Mouse (Mus musculus) lung, postnatal 25 days (tissue): ENCODE measurements around the gene Rsl1.
A peak's percentile ranks its signal among the peaks of the same experiment; 100 is the strongest.
"Not testable (repeated sequence)": the region's sequence is repeated elsewhere in the genome, so short reads cannot be mapped to it uniquely, and the experiment has no call there.

Experiments used
- DNase-seq: peaks from one replicate; pipeline ENCODE4 v3.0.0; 2022; ENCODE audit warnings: low spot score

The Rsl1 gene

DNA sequence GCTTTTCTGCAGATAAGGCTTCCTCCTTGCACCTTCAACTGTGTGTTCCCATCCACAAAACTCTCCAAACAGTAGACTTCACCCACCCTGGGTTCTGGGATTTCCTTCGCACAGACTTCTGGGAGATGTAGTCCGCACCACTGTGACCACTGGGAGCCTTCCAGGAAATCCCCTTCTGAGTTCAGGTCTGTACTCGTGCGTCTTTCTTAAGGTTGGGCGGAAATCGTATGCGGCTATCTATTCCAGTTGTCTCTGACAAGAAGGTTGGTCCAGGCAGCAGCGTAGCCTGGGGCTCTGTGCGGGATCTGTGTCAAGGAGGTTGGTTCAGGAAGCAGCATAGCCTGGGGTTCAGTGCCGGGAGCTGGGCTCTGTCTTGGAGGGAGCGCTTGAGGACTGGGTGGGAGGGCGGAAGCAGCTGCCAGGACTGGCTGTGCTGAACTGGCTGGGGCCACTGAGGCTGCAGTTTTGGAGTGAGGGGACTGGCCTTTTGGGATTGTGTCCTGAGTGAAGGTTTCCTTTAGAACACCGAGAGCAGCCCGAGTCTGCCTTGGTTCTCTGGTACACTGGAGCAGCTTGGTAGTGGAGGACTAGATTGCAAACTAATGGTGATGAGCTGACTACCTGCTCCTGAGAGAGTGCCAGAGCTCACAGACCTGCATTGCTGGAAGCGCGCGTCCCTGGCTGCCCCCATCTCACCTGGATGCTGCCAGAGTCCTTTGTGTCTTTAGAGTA lies at the start of gene Rsl1:
Gene Rsl1 (plus strand): TSS at position 192 of the 732 bp plus-strand sequence.
- DNase-seq = peak; percentile 86

DNA sequence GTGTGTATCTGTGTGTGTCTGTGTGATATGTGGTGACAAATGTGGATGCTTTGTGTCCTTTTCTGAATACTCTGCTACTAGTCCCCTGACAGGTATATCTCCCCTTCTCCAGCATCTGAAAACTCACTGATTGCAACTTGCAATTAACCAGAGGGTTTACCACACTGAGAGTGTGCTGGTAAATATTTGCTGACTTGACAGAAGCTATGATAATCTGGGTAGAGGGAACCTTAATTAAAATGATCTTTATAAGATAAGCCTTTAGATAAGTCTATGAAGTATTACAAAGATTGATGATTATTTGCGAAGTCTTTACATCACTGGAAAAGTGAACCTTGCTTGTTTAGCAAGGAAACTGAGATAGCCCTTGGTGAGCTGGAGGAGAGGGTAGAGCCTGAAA lies 48.5 kb upstream of the Rsl1 start:
- no peak for DNase-seq

DNA sequence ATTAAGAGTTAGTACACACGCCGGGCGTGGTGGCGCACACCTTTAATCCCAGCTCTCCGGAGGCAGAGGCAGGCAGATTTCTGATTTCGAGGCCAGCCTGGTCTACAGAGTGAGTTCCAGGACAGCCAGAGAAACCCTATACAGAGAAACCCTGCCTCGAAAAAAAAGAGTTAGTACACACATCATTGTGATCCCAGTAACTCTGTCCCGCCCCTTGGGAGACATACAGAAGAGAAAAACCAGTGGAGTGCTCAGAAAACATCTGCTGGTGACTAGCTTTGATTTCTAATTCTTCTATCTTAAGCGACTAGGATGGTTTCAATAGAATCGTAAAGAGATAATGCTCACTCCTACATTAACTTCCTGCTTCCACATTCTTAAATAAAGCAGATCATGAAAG lies 45.5 kb upstream of the Rsl1 start:
- not testable (repeated sequence) for DNase-seq

DNA sequence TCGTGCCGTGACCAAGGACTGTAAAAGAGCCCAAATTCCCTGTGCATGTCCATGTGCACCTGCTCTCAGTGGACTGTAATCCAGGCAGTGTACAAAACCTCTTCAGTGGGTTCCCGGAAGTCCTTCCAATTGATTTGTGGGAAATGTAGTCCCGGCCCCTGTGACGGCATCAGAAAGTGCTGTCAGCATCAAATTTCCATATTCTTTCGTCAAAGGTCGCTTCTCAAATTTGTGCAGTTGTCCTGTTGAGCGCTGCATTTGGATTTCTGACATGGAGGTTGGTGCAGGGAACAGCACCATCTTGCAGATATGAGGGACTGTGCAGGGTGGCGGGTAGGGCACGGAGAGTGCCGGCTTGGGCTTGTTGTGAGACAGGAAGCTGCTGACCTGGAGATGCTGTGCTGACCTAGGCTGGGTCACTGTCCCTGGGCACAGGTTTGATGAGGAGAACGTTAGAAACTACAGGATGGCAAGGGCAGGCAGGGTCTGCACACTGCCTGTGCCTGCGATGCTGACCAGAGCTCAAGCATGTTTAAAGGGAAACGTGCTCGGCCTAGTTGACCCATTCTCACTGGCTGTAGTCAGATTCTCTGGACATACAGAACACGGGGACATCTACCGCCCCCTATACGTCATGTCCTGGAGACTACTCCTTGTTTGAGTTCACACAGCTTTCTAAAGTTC lies 44.8 kb upstream of the Rsl1 start:
- peak; percentile 89 for DNase-seq

DNA sequence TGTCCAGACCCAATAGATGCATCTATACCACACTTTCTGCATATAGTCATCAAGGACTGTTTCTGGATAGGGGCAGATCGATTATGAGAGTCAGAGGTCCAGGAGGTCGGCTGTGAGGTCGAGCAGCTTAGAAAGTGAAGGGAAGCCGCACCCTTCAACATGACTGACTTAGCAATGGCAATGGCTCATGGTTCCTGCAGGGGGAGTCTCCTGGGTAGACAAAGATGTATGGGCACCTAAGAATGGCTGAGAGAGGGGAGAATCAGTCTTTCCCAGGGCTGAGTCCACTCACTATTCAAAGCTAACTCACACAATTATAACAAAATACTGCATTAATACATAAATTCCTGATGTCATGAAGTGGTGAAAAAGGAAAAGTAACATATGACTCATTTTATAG lies 6.9 kb upstream of the Rsl1 start:
- DNase-seq = not testable (repeated sequence)

DNA sequence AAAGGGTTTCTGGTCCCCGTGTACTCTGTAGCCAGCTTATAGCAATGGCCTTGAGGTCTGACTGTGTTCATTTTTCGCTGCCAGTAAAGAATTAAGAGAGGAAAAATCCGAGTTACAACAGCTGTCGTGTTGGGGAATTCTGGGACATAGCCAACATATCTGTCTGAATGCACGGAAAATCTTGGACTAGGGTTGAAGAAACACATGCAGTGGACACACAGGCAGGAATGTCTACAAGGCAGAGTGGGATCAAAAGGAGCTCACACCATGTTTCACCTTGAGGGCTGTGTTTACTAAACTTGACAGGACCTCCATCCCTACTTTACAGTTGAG lies 707 bp downstream of the Rsl1 start:
- DNase-seq = no peak

DNA sequence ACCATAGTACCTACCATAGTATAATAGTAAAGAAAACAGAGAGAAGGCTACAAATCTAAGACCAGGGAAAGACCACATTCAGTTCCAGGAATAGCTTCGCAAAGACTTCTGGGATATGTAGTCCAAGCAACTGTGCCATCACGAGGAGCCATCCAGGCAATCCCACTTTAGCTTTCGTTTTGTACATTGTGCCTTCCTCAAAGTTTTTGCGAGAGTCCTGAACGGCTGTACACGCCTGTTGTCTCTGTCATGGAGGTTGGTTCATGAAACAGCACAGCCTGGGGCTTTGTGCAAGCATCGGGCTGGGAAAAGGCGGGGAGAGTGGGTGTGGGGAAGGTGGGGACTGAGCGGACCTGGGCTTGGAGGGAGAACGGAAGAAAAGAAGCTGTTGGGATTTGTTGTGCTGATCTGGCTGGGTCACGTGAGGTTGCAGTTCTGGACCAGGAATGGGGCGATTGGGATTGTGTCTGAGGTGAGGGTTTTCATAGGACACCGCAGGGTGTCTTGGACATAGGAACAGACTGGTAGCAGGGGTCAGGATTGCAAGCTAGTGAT lies 21.4 kb downstream of the Rsl1 start, which contains the start of gene Zfp455:
Gene Zfp455 (plus strand): TSS at position 167 of the 555 bp plus-strand sequence.
- DNase-seq = peak; percentile 81

DNA sequence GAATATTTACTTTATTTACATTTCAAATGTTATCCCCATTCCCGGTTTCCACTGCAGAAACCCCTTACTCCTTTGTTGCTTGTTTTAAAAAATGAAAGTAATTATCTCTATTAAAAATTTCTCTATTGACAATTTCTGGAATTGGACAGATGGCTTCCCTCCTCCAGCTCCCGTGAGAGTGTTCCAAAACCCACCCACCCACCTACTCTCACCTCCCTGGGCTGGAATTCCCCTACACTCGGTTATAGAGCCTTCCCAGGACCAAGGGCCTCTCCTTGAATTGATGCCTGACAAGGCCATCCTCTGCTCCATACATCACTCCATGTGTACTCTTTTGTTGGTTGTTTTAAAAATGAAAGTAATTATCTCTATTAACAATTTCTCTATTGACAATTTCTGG lies 28.7 kb downstream of the Rsl1 start:
- DNase-seq = no peak

DNA sequence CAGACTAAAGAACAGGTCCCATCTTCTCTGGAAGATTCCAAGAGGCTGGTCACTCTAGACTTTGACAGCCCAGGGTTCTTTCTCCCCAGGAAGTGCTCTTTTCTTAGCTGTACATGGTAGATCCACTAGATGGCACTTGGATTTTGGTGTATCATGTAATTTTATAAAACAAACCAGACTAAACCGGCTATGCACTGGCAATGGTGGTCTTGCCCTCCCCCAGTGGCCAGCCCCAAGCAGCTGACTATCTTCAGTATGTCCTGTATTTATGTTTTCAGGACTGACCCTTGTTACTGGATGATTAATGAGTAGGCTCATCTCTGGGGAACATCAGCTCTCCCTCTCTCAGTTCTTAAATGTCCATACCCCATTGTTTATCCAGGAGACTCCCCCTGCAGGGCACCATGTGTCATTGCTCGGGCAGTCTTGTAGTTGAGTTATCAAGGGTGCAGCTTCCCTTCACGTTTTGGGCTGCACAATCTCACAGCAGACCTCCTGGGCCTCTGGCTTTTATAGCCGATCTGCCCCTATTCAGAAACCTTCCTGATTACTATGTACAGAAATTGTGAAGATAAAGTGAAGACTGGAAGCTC lies 41.1 kb downstream of the Rsl1 start:
- DNase-seq = no peak
